Mouse (Mus musculus) G1E-ER4 (cell line): ENCODE measurements around the gene Usp48. TPM values are rescaled to one million over a fixed set of nuclear protein-coding genes. Genes with fewer than 3 reads are reported as not detected.

Source experiments
- GATA1 ChIP-seq: IDR thresholded peaks from one replicate; pipeline ENCODE4 v1.8.0; 2012; ENCODE audit warnings: low read length, inconsistent platforms
- polyA plus RNA-seq: library from polyadenylated mRNA; stranded (reverse); fragments of >175 nt; gene quantifications from 2 replicates; pipeline ENCODE4 v1.2.3, GENCODE M21; 2012

The Usp48 gene
- polyA plus RNA-seq, result 23.6 and 46.2 TPM in 2 replicates

DNA sequence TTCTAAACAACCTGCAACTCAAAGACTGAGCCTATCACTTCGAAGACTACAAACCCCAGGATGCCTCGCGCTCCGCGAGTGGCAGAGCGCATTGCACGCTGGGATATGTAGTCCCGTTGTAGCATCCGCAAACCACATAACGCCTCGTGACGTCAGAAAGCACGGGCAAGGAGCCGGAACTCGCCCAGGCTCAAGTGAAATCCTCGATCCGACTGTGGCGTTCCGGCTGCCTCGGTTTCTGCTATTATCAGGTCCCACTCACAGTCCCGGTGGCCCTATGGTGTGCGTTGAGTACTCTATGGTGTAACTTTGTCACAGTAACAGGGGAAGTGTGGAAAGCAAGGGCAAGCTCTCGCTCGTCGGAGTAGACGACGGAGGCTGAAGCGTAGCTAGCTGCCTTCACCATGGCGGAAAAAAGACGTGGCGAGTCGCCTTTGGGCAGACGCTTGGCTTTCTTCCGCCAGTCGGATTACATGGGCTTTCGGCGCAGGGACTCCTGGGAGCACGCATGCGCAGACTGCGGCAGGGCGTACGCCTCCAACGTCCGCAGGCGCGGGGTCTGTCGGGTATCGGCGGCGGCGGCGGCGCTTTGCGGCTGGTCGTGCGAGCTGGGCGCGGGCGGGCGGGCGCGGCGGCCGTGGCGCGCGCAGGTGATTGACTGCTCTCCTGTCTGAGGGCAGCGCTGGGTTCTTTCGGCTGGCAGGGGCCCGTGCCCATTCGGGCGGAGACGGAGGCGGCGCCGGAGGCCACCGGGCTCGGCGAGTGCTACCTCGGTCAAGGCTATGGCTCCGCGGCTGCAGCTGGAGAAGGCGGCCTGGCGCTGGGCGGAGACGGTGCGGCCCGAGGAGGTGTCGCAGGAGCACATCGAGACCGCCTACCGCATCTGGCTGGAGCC is at the start of gene Usp48:
TSS of gene Usp48 (plus strand) at position 155 of the 895 bp plus-strand sequence.
- no peak for TF ChIP-seq GATA1

- TF ChIP-seq GATA1, result no peak
Observed at GRCm38 (mm10) chr4:137545568-137545967, 48.0 kb upstream of the Usp48 start.

- no peak for TF ChIP-seq GATA1
Observed at GRCm38 (mm10) chr4:137546003-137546525, 47.5 kb upstream of the Usp48 start.

DNA sequence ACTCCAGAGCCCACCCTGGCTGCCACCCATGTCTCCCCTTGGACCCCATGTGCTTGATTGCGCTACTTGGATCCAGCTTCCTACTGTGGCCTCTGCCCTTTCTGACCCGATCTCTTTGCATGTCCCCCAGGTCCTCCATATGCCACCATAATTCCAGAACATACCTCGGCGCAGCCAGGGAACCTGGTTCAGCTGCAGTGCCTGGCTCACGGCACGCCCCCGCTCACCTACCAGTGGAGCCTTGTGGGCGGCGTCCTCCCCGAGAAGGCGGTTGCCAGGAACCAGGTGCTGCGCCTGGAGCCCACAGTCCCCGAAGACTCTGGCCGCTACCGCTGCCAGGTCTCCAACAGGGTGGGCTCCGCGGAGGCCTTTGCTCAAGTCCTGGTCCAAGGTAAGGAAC is 40.1 kb upstream of the Usp48 start:
- no peak for TF ChIP-seq GATA1

- no peak for TF ChIP-seq GATA1
Observed at GRCm38 (mm10) chr4:137556673-137557210, 36.8 kb upstream of the Usp48 start.

- TF ChIP-seq GATA1, result no peak
Observed at GRCm38 (mm10) chr4:137569873-137570272, 23.7 kb upstream of the Usp48 start.

GRCm38 (mm10) chr4:137574469-137574868 is 19.1 kb upstream of the Usp48 start, which contains the start of gene Ldlrad2:
Ldlrad2 (minus strand) TSS chr4:137574569.
- TF ChIP-seq GATA1, result no peak

DNA sequence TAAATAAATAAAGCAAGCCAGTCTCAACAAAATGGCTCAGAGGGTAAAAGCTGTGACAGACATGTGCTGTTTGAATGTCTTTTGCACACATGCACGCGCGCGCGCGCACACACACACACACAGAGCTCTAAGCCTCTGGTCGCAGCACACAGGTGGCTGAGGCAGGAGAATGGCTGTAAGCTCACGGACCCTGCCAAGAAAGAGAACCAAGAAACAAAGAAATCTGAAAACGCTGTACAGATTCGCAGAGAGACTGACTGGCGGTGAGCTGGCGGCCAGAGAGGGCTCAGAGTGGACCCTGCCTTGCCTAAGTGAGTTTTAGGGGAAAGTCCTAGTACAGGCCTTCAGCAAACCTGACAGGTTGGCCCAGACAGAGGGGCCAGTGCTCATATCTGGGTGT is 16.1 kb upstream of the Usp48 start:
- no peak for TF ChIP-seq GATA1

GRCm38 (mm10) chr4:137578181-137578845 is 15.2 kb upstream of the Usp48 start:
- TF ChIP-seq GATA1, result no peak

DNA sequence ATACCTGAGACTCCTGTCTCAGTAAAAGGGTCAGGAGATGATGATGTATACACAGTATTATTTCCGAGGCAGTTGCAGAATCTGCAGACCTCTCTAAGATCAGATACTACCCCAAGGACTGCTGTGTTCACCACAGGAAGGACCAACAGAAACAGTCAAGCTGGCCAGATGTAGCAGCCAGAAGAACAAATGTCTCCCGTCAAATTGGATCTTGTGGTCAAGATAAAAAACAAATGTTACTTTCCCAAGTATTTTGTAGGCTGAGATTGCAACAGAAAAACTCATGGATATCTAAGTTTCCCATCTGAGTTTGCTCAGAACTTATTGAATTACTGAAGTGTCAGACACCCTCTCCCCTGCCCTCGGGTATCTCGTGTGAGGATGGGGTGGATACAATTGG is 13.8 kb upstream of the Usp48 start:
- TF ChIP-seq GATA1, result no peak

GRCm38 (mm10) chr4:137580299-137580698 is 13.3 kb upstream of the Usp48 start:
- no peak for TF ChIP-seq GATA1

DNA sequence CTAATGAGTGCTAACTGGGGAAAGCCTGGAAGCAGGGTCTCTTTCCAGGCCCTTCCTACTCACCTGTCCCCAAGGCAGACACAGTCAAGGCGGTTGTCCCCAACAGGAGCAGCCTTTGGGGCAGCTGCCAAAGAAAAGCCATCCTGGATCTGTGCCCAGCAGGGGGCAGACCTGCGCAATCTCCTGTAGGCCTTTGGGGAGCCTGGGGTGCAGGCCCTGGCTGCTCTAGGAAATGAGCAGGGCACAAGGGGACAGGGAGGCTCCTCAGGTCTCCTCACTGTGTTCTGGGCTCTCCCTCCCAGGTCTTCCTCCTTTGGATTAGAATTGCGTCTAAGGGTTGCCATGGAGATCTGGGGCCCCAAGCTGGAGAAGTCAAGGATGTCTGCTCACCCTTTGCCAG is 11.7 kb upstream of the Usp48 start:
- no peak for TF ChIP-seq GATA1

DNA sequence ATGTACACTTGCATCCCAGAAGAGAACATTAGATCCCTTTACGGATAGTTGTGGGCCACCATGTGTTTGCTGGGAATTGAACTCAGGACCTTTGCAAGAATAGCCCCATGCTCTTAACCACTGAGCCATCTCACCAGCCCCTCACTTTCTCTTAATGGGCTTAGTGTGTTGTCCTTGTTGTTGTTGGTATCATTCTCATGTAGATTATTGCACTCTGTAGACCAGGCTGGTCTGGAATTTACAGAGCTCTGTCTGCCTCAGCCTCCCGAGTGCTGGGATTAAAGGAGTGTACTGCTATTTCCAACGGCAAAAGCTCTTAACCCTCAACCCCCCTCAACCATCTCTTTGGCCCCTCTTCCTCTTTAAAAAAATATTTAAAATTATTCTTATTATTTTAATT is 4.0 kb upstream of the Usp48 start:
- TF ChIP-seq GATA1, result no peak

- TF ChIP-seq GATA1, result no peak
Observed at GRCm38 (mm10) chr4:137590961-137591360, 2.6 kb upstream of the Usp48 start.

DNA sequence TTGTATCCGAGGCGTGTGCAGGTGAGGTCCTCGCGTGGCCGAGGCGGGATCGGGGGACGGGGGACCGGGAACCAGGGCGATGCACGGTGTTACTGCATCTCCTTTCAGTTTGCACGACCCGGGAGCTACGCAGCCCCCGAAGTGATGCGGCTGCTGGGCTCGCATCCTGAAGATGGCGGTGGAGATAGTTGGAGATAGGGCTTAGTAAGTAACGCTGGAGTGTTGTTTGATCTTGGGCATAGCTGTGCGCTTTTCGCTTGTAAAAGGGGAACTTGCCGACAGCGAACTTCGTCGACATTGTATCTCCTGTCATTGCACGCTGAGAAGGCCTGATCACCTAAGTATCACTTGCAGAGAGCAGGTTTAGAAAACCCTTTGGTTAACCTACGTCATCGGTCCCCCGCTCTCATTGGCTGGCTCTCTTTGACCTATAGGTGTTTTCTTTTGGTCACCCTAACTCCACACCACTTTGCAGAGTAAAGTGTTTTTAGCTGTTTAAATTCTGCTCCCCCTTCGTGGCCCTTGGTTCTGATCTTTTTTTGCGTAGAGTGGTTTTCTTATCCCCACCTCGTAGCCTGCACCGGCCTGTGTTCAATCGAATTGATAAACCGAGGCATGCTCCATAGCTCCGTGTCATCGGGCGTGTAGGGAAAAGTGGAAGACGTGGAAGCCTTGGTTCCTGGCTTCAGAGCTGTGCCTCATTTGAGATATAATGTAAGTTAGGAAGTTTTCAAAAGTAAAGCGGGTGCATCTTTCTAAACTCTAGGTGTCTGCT is 1.1 kb downstream of the Usp48 start:
- TF ChIP-seq GATA1, result no peak
